Mouse (Mus musculus) thymus, adult 2 months (tissue): Measurements from ENCODE around the gene Nr2c1. TPM values are rescaled to one million over a fixed set of nuclear protein-coding genes. Genes with fewer than 3 reads are reported as not detected.

Source experiments
- DNase-seq: peaks from one replicate; pipeline ENCODE4 v3.0.0; 2021
- H3K27ac ChIP-seq: fragments of 200-500 bp; 2 replicates; pipeline ENCODE4 v1.5.1; 2012; ENCODE audit warnings: low read length, control low read depth; ENCODE audit not compliant: control insufficient read depth, insufficient read depth
- H3K27me3 ChIP-seq: fragments of 200-500 bp; 2 replicates; pipeline ENCODE4 v1.6.1; 2012; ENCODE audit warnings: mild to moderate bottlenecking, low read length, moderate library complexity, mixed read lengths; ENCODE audit not compliant: control insufficient read depth, insufficient read depth
- H3K36me3 ChIP-seq: fragments of 200-500 bp; 2 replicates; pipeline ENCODE4 v1.6.1; 2012; ENCODE audit warnings: mild to moderate bottlenecking, low read length, moderate library complexity; ENCODE audit not compliant: control insufficient read depth, insufficient read depth
- H3K4me1 ChIP-seq: fragments of 200-500 bp; replicated peaks from 2 replicates; pipeline ENCODE4 v1.6.1; 2012; ENCODE audit warnings: low read length; ENCODE audit not compliant: control insufficient read depth, insufficient read depth
- H3K4me3 ChIP-seq: fragments of 200-500 bp; 2 replicates; pipeline ENCODE4 v1.5.1; 2012; ENCODE audit warnings: mild to moderate bottlenecking, low read length, control low read depth, moderate library complexity; ENCODE audit not compliant: control insufficient read depth, insufficient read depth
- CTCF ChIP-seq: fragments of 200-500 bp; IDR thresholded peaks from 2 replicates; pipeline ENCODE4 v1.5.1; 2012; ENCODE audit warnings: mild to moderate bottlenecking, control low read depth, low read length, moderate library complexity, borderline replicate concordance; ENCODE audit not compliant: control insufficient read depth, poor library complexity, insufficient read depth; ENCODE audit errors: extremely low read depth
- POLR2A ChIP-seq: fragments of 200-500 bp; IDR thresholded peaks from 2 replicates; pipeline ENCODE4 v1.6.1; 2012; ENCODE audit warnings: mild to moderate bottlenecking, low read length, control low read depth, moderate library complexity; ENCODE audit not compliant: control insufficient read depth, poor library complexity, insufficient read depth; ENCODE audit errors: extremely low read depth
- WGBS: fragments of 180-500 bp; shearing (Covaris S2); methylation state at CpG from one replicate; pipeline ENCODE4 v1.1.7; 2018; 5-methylcytosine and 5-hydroxymethylcytosine counted together
- polyA plus RNA-seq: library from polyadenylated mRNA; depleted of rRNA; stranded (reverse); fragments of >200 nt; gene quantifications from 2 replicates; pipeline ENCODE4 v1.2.3, GENCODE M21; 2012

Nr2c1 gene
- polyA plus RNA-seq, 1 experiment: 3.3 TPM

GRCm38 (mm10) chr10:94151488-94151887 lies 3.7 kb downstream of the Nr2c1 start:
- TF ChIP-seq CTCF (no peak), POLR2A (no peak)
- no peaks in the 10 kb centered on the region for H3K36me3 ChIP-seq
- no peaks in the 10 kb centered on the region for H3K27me3 ChIP-seq
- no peak overlapping the region for H3K27ac ChIP-seq
- H3K4me1 ChIP-seq: 0 out of 2 replicates have a peak, but pooled peaks cover 2% of the 10 kb centered on the region
- no peak for DNase-seq
- WGBS: 80% methylated on average over 4 of the region's 4 CpGs
- H3K4me3 ChIP-seq: no peak overlapping the region

- Histone ChIP-seq H3K4me1 (0 out of 2 replicates have a peak, but pooled peaks cover 2% of the 10 kb centered on the region), H3K36me3 (peaks cover 7% of the 10 kb centered on the region), H3K27me3 (no peaks in the 10 kb centered on the region), H3K27ac (no peak overlapping the region), H3K4me3 (no peak overlapping the region)
- TF ChIP-seq POLR2A (no peak), CTCF (no peak)
- no peak for DNase-seq
These were observed 6.0 kb downstream of the Nr2c1 start for GRCm38 (mm10) chr10:94153841-94154240.

GRCm38 (mm10) chr10:94158962-94159361 lies 11.1 kb downstream of the Nr2c1 start:
- DNase-seq: no peak
- peaks cover 27% of the 10 kb centered on the region for H3K36me3 ChIP-seq
- H3K27ac ChIP-seq: no peak overlapping the region
- no peak overlapping the region for H3K4me3 ChIP-seq
- H3K27me3 ChIP-seq: no peaks in the 10 kb centered on the region
- TF ChIP-seq POLR2A (no peak), CTCF (no peak)
- WGBS: 74% methylated on average over 6 of the region's 6 CpGs
- H3K4me1 ChIP-seq: no peaks in the 10 kb centered on the region

GRCm38 (mm10) chr10:94159406-94159805 lies 11.6 kb downstream of the Nr2c1 start:
- Histone ChIP-seq H3K27me3 (no peaks in the 10 kb centered on the region), H3K4me3 (no peak overlapping the region), H3K27ac (no peak overlapping the region), H3K36me3 (peaks cover 31% of the 10 kb centered on the region), H3K4me1 (no peaks in the 10 kb centered on the region)
- TF ChIP-seq POLR2A: no peak
- no peak for TF ChIP-seq CTCF
- 84% methylated on average over 4 of the region's 4 CpGs for WGBS
- DNase-seq: no peak

GRCm38 (mm10) chr10:94161051-94161765 lies 13.4 kb downstream of the Nr2c1 start:
- no peak overlapping the region for H3K4me3 ChIP-seq
- peaks cover 38% of the 10 kb centered on the region for H3K36me3 ChIP-seq
- H3K4me1 ChIP-seq: no peaks in the 10 kb centered on the region
- H3K27ac ChIP-seq: no peak overlapping the region
- 99% methylated on average over 5 of the region's 5 CpGs for WGBS
- H3K27me3 ChIP-seq: no peaks in the 10 kb centered on the region
- TF ChIP-seq CTCF (no peak), POLR2A (no peak)
- DNase-seq: no peak

GRCm38 (mm10) chr10:94162031-94162430 lies 14.2 kb downstream of the Nr2c1 start:
- H3K4me1 ChIP-seq: no peaks in the 10 kb centered on the region
- 97% methylated on average over 7 of the region's 7 CpGs for WGBS
- H3K36me3 ChIP-seq: peaks cover 38% of the 10 kb centered on the region
- no peak for DNase-seq
- H3K4me3 ChIP-seq: no peak overlapping the region
- TF ChIP-seq POLR2A (no peak), CTCF (no peak)
- H3K27me3 ChIP-seq: no peaks in the 10 kb centered on the region
- no peak overlapping the region for H3K27ac ChIP-seq

- Histone ChIP-seq H3K4me1 (no peaks in the 10 kb centered on the region), H3K27me3 (no peaks in the 10 kb centered on the region), H3K27ac (no peak overlapping the region), H3K36me3 (peaks cover 35% of the 10 kb centered on the region), H3K4me3 (no peak overlapping the region)
- DNase-seq: no peak
- TF ChIP-seq POLR2A (no peak), CTCF (no peak)
- WGBS: 95% methylated on average over 5 of the region's 5 CpGs
These were observed 16.5 kb downstream of the Nr2c1 start for GRCm38 (mm10) chr10:94164104-94164845.
